Mouse (Mus musculus) spleen, postnatal 4 days (tissue): Measurements from ENCODE around the gene Rdh9.

Experiments used
- DNase-seq, 2 experiments: peaks; one replicate each; pipeline ENCODE4 v3.0.0; 2022; ENCODE audit warnings: low spot score in 2 of 2

Gene Rdh9

GRCm38 (mm10) chr10:127840776-127841175 lies 64.6 kb downstream of the Rdh9 start:
- DNase-seq = no peak
